Mouse (Mus musculus) liver, embryonic 16.5 days (tissue): ENCODE measurements around the gene Astn2. TPM values are rescaled to one million over a fixed set of nuclear protein-coding genes. Genes with fewer than 3 reads are reported as not detected.

Source experiments
- ATAC-seq: fragments of 200-750 bp; cut with Nextera tagmentation; 2 replicates; pipeline ENCODE4 v1.8.0; 2017; ENCODE audit warnings: low read depth, mild to moderate bottlenecking, moderate number of reproducible peaks, moderate library complexity
- H3K27ac ChIP-seq: fragments of 300-500 bp; sonication (generic); 2 replicates; pipeline ENCODE4 v1.5.1; 2014; ENCODE audit warnings: mild to moderate bottlenecking, low read length
- H3K27me3 ChIP-seq: fragments of 300-500 bp; sonication (generic); 2 replicates; pipeline ENCODE4 v1.6.1; 2014; ENCODE audit warnings: low read depth, low read length, mixed read lengths; ENCODE audit not compliant: control insufficient read depth, insufficient read depth
- H3K36me3 ChIP-seq: fragments of 300-500 bp; sonication (generic); 2 replicates; pipeline ENCODE4 v1.6.1; 2014; ENCODE audit warnings: mild to moderate bottlenecking; ENCODE audit not compliant: control insufficient read depth, insufficient read depth
- H3K4me1 ChIP-seq: fragments of 300-500 bp; sonication (generic); 2 replicates; pipeline ENCODE4 v1.6.1; 2014; ENCODE audit warnings: low read depth, low read length, mixed read lengths; ENCODE audit not compliant: control insufficient read depth
- H3K4me2 ChIP-seq: fragments of 300-500 bp; sonication (generic); 2 replicates; pipeline ENCODE4 v1.6.1; 2014; ENCODE audit warnings: low read depth, low read length, mixed read lengths
- H3K4me3 ChIP-seq: fragments of 300-500 bp; sonication (generic); 2 replicates; pipeline ENCODE4 v1.5.1; 2014; ENCODE audit warnings: low read depth, mild to moderate bottlenecking, low read length
- H3K9ac ChIP-seq: fragments of 300-500 bp; sonication (generic); 2 replicates; pipeline ENCODE4 v1.6.1; 2014; ENCODE audit warnings: low read depth, low read length
- H3K9me3 ChIP-seq: fragments of 300-500 bp; sonication (generic); replicated peaks from 2 replicates; pipeline ENCODE4 v1.6.1; 2016; ENCODE audit warnings: low read length; ENCODE audit not compliant: control insufficient read depth
- WGBS: fragments of 180-500 bp; shearing (Covaris S2); extraction: QIAGEN DNeasy Blood & Tissue Kit; methylation state at CpG from one replicate; pipeline ENCODE4 v1.1.7; 2014; ENCODE audit not compliant: insufficient replicate concordance; 5-methylcytosine and 5-hydroxymethylcytosine counted together
- polyA plus RNA-seq: library from polyadenylated mRNA; unstranded; fragments of >200 nt; fragmentation: Nextera tagmentation; extraction: Ambion mirVana; gene quantifications from 2 replicates; pipeline ENCODE4 v1.2.1, GENCODE M21; 2015

The Astn2 gene
- polyA plus RNA-seq, 1 experiment from 2014 or later = not detected

DNA sequence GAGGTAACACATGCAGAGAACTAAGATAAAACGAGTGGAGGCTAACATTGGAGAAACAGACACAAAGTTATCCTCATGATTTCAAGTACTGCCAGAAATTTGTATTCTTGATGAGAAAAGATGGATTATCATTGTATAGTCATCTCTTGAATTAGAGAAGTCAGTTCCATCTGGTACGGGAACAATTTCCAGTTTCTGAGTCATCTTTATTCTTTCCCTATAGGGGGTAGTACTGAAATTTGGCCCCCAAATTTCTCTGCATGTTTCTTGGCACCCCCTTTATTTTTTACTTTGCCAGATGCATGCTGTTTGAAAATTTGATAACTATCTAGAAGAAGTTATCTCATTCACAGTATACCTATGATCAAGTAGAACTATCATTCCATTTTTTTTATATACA lies 420.8 kb downstream of the Astn2 start:
- Histone ChIP-seq H3K4me2 (no peak overlapping the region), H3K9ac (no peak overlapping the region), H3K4me1 (no peaks in the 10 kb centered on the region), H3K9me3 (no peaks in the 10 kb centered on the region), H3K36me3 (no peaks in the 10 kb centered on the region), H3K27ac (no peak overlapping the region), H3K27me3 (no peaks in the 10 kb centered on the region), H3K4me3 (no peak overlapping the region)
- no peak for ATAC-seq
- 53% methylated on average over 2 of the region's 2 CpGs for WGBS

DNA sequence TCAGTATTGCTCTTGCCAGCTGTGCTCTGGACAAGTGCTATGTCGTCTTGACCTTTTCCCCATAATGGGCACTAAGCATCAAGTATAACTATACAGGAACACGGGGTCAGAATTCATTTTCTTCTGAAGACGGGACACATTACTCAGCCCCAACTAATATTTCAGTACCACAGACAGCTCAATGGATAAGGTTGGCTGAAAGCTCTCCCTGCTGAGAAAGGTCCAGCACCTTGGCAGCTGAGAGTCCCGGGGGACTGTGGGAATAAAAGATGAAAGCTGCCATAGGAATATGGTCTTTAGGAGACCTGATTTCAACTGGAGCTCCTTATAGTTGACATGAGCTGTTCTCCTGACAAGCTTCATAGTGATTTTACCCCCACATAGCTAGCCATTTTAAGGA lies 421.5 kb downstream of the Astn2 start:
- Histone ChIP-seq H3K9me3 (no peaks in the 10 kb centered on the region), H3K36me3 (no peaks in the 10 kb centered on the region), H3K27ac (no peak overlapping the region), H3K9ac (no peak overlapping the region), H3K4me1 (no peaks in the 10 kb centered on the region), H3K4me3 (no peak overlapping the region), H3K4me2 (no peak overlapping the region), H3K27me3 (no peaks in the 10 kb centered on the region)
- WGBS = 47% methylated on average over 4 of the region's 4 CpGs
- no peak for ATAC-seq

DNA sequence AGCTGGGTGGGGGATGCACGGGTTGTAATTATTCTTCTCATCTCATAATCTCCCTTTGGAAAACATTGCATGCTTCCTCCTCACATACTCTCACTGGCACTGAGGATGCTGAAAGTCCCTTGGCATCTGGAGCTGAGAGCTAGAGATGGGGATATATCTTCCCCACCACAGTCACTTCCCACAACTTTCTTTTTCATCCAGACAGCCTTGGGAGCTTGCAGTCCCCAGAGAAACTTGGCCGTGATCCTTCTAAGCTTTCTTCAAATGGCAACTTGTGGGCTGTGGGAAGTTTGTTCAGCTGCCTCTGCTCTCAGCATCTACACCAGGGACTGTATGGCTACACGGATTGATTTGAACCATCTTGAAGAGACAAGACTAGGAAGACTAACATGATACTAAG lies 428.2 kb downstream of the Astn2 start:
- Histone ChIP-seq H3K9me3 (no peaks in the 10 kb centered on the region), H3K4me2 (no peak overlapping the region), H3K4me1 (no peaks in the 10 kb centered on the region), H3K4me3 (no peak overlapping the region), H3K36me3 (no peaks in the 10 kb centered on the region), H3K27me3 (no peaks in the 10 kb centered on the region), H3K27ac (no peak overlapping the region), H3K9ac (no peak overlapping the region)
- no peak for ATAC-seq
- 62% methylated on average over 3 of the region's 3 CpGs for WGBS

DNA sequence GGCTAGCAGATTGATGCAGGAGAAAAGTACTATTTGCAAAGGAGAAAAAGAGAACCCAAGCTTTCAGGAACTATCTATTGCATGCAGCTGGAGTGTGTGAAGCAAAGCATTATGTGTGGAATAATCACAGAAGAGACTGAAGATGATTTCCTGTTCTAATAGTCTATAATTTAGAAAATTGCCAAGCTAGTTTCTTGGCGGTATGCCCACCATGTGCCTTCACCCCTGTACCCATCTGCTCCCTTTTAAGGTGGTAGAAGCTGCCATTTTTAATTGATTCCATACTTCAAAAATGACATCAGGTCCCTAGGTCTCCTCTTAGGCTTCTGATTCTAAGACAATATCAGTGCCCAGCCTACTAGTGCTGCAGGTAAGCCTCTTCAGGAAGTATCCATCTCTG lies 432.0 kb downstream of the Astn2 start:
- Histone ChIP-seq H3K9me3 (no peaks in the 10 kb centered on the region), H3K27ac (no peak overlapping the region), H3K9ac (no peak overlapping the region), H3K27me3 (no peaks in the 10 kb centered on the region), H3K4me2 (no peak overlapping the region), H3K4me1 (no peaks in the 10 kb centered on the region), H3K36me3 (no peaks in the 10 kb centered on the region), H3K4me3 (no peak overlapping the region)
- no peak for ATAC-seq
- 65% methylated on average over 1 of the region's 1 CpGs for WGBS

DNA sequence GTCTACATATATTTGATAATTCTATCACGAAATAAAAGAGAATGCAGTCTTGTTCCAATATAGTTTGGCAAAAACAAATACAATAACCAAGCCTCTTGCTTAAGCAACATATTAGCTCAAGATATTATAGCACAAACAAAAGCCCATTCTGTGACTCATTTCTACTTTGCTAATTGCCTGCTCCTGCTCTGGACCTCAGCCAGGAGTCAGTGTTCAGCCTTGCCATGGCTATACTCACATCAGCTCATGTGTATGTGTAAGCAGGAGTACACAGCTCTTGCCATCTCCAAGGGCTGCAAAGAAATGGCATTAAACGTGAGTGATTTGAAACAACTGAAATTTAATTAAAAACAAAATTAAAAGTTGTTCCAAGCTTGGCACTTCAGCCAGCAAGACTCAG lies 435.1 kb downstream of the Astn2 start:
- no peak overlapping the region for H3K4me2 ChIP-seq
- no peak for ATAC-seq
- no peak overlapping the region for H3K9ac ChIP-seq
- H3K36me3 ChIP-seq = no peaks in the 10 kb centered on the region
- H3K4me1 ChIP-seq = no peaks in the 10 kb centered on the region
- no peak overlapping the region for H3K27ac ChIP-seq
- WGBS = 51% methylated on average over 2 of the region's 2 CpGs
- no peaks in the 10 kb centered on the region for H3K27me3 ChIP-seq
- no peak overlapping the region for H3K4me3 ChIP-seq
- no peaks in the 10 kb centered on the region for H3K9me3 ChIP-seq

DNA sequence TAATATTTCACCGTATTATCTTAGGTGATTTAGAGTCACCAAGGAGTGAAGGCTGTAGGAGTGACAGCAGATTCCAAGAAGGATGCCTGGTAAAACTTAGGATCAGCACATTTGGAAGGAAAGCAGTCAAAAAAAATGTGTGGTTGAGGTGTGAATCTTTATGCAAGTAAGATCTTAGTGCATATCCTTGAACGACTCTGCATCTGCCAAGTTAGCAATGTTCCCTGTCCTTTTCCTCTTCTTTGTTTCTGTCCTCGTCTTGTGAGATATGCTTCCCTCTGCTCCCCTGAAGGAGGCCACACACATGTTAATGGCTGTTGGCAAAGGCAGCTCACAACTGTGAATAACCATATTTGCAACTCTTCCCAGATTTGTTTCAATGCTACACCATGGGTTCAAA lies 439.8 kb downstream of the Astn2 start:
- Histone ChIP-seq H3K27ac (no peak overlapping the region), H3K4me1 (no peaks in the 10 kb centered on the region), H3K4me2 (no peak overlapping the region), H3K27me3 (no peaks in the 10 kb centered on the region), H3K4me3 (no peak overlapping the region), H3K36me3 (no peaks in the 10 kb centered on the region), H3K9ac (no peak overlapping the region), H3K9me3 (no peaks in the 10 kb centered on the region)
- 48% methylated on average over 3 of the region's 3 CpGs for WGBS
- ATAC-seq = no peak

DNA sequence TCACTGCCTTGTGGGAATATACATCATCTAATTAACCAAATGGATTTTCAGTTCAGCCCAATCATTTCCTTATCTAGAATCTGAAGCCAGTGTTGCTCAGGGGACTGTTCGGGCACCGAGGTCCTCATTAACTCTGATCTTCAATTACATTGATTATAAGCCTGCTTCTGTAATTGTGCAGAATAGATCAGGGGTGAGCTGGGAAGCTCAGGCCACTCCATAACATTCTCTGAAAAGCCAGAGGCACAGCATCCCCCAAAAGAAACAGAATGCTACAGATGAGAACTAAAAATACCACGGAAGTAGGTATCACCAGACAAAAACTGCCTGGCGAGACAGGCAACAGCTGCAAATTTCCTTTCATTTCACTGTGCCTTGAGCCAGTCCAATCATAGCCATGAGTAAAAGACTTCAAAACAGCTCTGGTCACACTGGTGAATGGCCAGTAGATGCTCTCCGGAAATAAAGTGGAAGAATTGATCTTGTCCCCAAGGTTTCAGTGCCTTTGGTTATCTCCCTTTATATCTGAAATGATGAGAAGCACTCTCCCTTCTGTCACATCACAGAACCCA lies 445.1 kb downstream of the Astn2 start:
- Histone ChIP-seq H3K9ac (no peak overlapping the region), H3K4me1 (no peaks in the 10 kb centered on the region), H3K9me3 (no peaks in the 10 kb centered on the region), H3K27me3 (no peaks in the 10 kb centered on the region), H3K4me3 (no peak overlapping the region), H3K27ac (no peak overlapping the region), H3K36me3 (no peaks in the 10 kb centered on the region), H3K4me2 (no peak overlapping the region)
- ATAC-seq = no peak
- WGBS = 63% methylated on average over 5 of the region's 5 CpGs

DNA sequence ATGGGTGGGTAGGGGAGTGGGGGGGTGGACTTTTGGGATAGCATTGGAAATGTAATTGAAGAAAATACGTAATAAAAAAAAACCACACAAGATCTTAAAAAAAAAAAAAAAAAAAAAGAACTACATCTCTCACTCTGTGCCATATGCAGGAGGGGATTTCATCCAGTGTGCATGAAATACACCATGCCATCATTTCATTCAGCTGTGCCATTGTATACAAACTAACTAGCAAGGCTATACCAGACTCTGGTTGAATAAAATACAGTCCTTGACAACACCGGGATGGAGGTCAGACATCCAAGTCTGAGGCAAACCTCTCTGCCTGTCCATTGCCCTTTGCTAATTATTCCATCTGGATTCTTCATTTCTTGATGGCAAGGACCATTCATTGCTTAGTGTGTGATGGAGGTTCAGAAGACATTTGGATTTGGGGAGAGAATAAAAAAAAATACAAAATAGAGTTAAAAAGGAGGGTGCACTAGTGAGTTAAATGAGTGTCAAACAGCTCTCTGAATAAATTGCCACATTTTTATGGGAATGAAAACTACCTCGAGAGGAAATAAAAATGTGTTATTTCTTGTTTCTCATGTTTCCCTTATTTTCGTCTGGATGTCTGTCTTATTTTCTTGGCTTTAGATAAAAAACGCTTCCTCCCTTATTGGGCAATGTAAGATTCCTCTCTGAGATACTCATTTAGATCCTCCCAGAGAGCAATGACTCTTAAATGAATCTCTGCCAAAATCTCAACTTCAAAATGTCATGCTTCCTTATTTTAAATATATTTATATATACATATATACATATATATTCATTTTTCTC lies 445.8 kb downstream of the Astn2 start:
- ATAC-seq = no peak
- H3K27me3 ChIP-seq = no peaks in the 10 kb centered on the region
- WGBS = 51% methylated on average over 5 of the region's 5 CpGs
- no peak overlapping the region for H3K4me2 ChIP-seq
- H3K4me1 ChIP-seq = no peaks in the 10 kb centered on the region
- no peak overlapping the region for H3K27ac ChIP-seq
- H3K36me3 ChIP-seq = no peaks in the 10 kb centered on the region
- H3K9ac ChIP-seq = no peak overlapping the region
- no peaks in the 10 kb centered on the region for H3K9me3 ChIP-seq
- H3K4me3 ChIP-seq = no peak overlapping the region

DNA sequence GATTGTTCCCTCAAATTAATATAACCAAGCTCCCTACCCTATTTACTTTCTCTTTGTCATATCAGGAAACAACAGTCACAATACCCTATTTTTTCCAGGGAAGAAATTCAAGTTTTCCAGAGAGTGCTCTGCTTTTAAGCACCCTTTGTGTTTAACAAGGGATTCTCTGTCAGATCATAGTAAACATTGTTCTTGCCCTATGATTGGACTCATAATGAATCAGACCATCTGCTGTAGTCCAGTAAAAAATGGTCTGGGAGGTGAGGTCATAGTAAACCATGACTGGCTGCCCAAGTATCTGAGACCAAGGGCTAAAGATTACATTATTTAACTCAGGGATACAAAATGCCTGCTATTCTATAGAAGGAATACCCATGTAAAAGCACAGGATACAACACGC lies 452.5 kb downstream of the Astn2 start:
- H3K27ac ChIP-seq = no peak overlapping the region
- no peak overlapping the region for H3K4me3 ChIP-seq
- no peaks in the 10 kb centered on the region for H3K36me3 ChIP-seq
- no peak overlapping the region for H3K4me2 ChIP-seq
- no peak for ATAC-seq
- no peaks in the 10 kb centered on the region for H3K27me3 ChIP-seq
- H3K4me1 ChIP-seq = no peaks in the 10 kb centered on the region
- no peaks in the 10 kb centered on the region for H3K9me3 ChIP-seq
- 65% methylated on average over 1 of the region's 1 CpGs for WGBS
- H3K9ac ChIP-seq = no peak overlapping the region
